Mouse (Mus musculus): ENCODE data around the gene Clec2i. TPM values are rescaled to one million over a fixed set of nuclear protein-coding genes. Genes with fewer than 3 reads are reported as not detected.

Clec2i gene
- polyA plus RNA-seq, 1 experiment from 2014 or later, result not detected

DNA sequence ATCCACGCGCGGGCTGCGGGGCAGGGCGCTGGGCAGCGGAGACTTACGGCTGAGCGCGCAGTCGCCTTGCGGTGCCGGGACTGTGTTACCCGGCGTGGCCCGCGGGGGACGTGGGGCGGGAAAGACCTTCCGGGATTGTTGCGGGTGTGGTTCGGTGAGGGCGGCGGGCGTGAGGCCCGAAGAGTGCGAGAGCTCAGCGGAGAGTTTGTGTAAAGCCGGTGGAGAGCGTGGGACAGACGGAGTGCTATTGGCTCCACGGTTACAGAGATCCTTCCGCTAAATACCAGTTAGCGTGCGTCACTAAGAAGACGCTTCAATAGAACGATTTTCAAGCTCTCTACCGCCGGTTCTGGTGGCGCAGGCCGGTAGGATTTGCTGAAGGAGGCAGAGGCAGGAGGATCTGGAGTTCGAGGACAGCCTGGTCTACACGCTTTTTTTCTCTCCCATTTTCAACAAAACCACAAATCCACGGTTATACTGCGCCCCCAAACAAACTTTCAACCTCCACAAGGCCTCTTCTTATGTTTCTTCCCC lies 44.4 kb upstream of the Clec2i start:
- DNase-seq, result peak; percentile 97

GRCm38 (mm10) chr6:128843479-128843992 lies 43.9 kb upstream of the Clec2i start:
- WGBS, result under 1% methylated on average over 22 of the region's 22 CpGs
- H3K9ac ChIP-seq (replicated peaks; ENCODE audit: low read length), result peak overlapping the region; percentile 65
- no peaks in the 10 kb centered on the region for H3K9me3 ChIP-seq (ENCODE audit: control insufficient read depth, low read length)
- H3K36me3 ChIP-seq (ENCODE audit: control insufficient read depth, insufficient read depth, low read length), result no peaks in the 10 kb centered on the region
- H3K27me3 ChIP-seq (ENCODE audit: control insufficient read depth, insufficient read depth, low read length), result no peaks in the 10 kb centered on the region
- peaks cover 13% of the 10 kb centered on the region; the same call in 1 of the 2 replicates for H3K4me1 ChIP-seq (ENCODE audit: control insufficient read depth, insufficient read depth, low read length)
- ATAC-seq (ENCODE audit: low FRiP score, low TSS enrichment) (peak; percentile 43), DNase-seq (peak; percentile 78)
- peak overlapping the region; percentile 89 for H3K27ac ChIP-seq (replicated peaks; ENCODE audit: low read depth, low read length)
- peak overlapping the region; percentile 68 for H3K4me3 ChIP-seq (replicated peaks; ENCODE audit: low read depth, low read length)
- H3K4me2 ChIP-seq (ENCODE audit: low read length), result peak overlapping the region; percentile 69

More for the DNA sequence above, 44.4 kb upstream of the Clec2i start:
- peak; percentile 83 for ATAC-seq (ENCODE audit: low FRiP score, low TSS enrichment)
- peak overlapping the region; percentile 89 for H3K27ac ChIP-seq (replicated peaks; ENCODE audit: low read depth, low read length)
- WGBS, result under 1% methylated on average over 44 of the region's 44 CpGs
- peak overlapping the region; percentile 69 for H3K4me2 ChIP-seq (ENCODE audit: low read length)
- H3K4me1 ChIP-seq (ENCODE audit: control insufficient read depth, insufficient read depth, low read length), result peaks cover 13% of the 10 kb centered on the region; the same call in 1 of the 2 replicates
- no peaks in the 10 kb centered on the region for H3K27me3 ChIP-seq (ENCODE audit: control insufficient read depth, insufficient read depth, low read length)
- H3K9me3 ChIP-seq (ENCODE audit: control insufficient read depth, low read length), result no peaks in the 10 kb centered on the region
- peak overlapping the region; percentile 68 for H3K4me3 ChIP-seq (replicated peaks; ENCODE audit: low read depth, low read length)
- peak overlapping the region; percentile 65 for H3K9ac ChIP-seq (replicated peaks; ENCODE audit: low read length)
- no peaks in the 10 kb centered on the region for H3K36me3 ChIP-seq (ENCODE audit: control insufficient read depth, insufficient read depth, low read length)

- WGBS, result 27% methylated on average over 8 of the region's 8 CpGs
- Histone ChIP-seq H3K27me3 (ENCODE audit: control insufficient read depth, insufficient read depth, low read length) (no peaks in the 10 kb centered on the region), H3K9ac (replicated peaks; ENCODE audit: low read length) (peak overlapping the region; percentile 65; the same call in 1 of the 2 replicates), H3K4me3 (replicated peaks; ENCODE audit: low read depth, low read length) (peak overlapping the region; percentile 68), H3K9me3 (ENCODE audit: control insufficient read depth, low read length) (no peaks in the 10 kb centered on the region), H3K4me2 (ENCODE audit: low read length) (peak overlapping the region; percentile 69), H3K4me1 (ENCODE audit: control insufficient read depth, insufficient read depth, low read length) (peaks cover 13% of the 10 kb centered on the region; the same call in 1 of the 2 replicates), H3K36me3 (ENCODE audit: control insufficient read depth, insufficient read depth, low read length) (no peaks in the 10 kb centered on the region), H3K27ac (replicated peaks; ENCODE audit: low read depth, low read length) (no peak overlapping the region)
- DNase-seq (no peak), ATAC-seq (ENCODE audit: low FRiP score, low TSS enrichment) (no peak)
Observed at GRCm38 (mm10) chr6:128844131-128844530, 43.3 kb upstream of the Clec2i start.

GRCm38 (mm10) chr6:128844586-128845080 lies 42.8 kb upstream of the Clec2i start:
- H3K4me2 ChIP-seq (ENCODE audit: low read length), result peak overlapping the region; percentile 69; the same call in 1 of the 2 replicates
- no peaks in the 10 kb centered on the region for H3K36me3 ChIP-seq (ENCODE audit: control insufficient read depth, insufficient read depth, low read length)
- no peak for ATAC-seq (ENCODE audit: low FRiP score, low TSS enrichment)
- peaks cover 13% of the 10 kb centered on the region; the same call in 1 of the 2 replicates for H3K4me1 ChIP-seq (ENCODE audit: control insufficient read depth, insufficient read depth, low read length)
- no peaks in the 10 kb centered on the region for H3K9me3 ChIP-seq (ENCODE audit: control insufficient read depth, low read length)
- 74% methylated on average over 5 of the region's 5 CpGs for WGBS
- no peak for DNase-seq
- peak overlapping the region; percentile 68; the same call in 1 of the 2 replicates for H3K4me3 ChIP-seq (replicated peaks; ENCODE audit: low read depth, low read length)
- H3K27me3 ChIP-seq (ENCODE audit: control insufficient read depth, insufficient read depth, low read length), result no peaks in the 10 kb centered on the region
- no peak overlapping the region for H3K9ac ChIP-seq (replicated peaks; ENCODE audit: low read length)
- no peak overlapping the region for H3K27ac ChIP-seq (replicated peaks; ENCODE audit: low read depth, low read length)

DNA sequence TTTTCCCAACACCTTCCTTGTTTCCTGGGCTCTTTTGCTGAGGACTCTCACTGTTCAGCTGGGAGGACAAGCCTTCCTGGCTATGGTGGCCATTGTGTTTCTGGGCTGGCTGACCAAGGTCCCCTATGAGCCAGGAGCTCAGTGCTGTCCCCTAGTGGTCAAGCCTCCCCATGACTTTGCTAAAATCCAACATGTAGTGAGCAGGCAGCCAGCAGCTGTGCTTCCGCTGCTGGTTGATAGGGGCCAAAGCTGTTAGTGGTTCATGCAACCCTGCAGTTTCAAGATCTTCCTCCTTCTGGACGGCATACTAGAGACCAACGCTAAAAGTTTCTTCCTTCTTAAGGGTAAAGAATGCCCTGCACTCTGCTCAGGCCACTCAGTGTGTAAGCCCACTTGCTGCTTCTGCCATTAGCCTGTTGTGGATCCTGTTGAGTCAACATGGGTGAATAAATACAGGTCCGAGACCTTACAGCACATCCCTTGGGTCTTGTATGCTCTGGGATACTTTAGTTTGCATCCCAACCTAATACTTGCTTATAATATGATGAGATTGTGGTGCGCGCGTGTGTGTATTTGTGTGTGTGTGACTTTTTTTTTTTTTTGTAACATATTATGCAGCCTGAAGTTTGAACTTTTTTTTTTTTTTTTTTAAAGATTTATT lies 41.9 kb upstream of the Clec2i start:
- no peaks in the 10 kb centered on the region for H3K36me3 ChIP-seq (ENCODE audit: control insufficient read depth, insufficient read depth, low read length)
- peak; percentile 90 for DNase-seq
- no peaks in the 10 kb centered on the region for H3K27me3 ChIP-seq (ENCODE audit: control insufficient read depth, insufficient read depth, low read length)
- H3K4me1 ChIP-seq (ENCODE audit: control insufficient read depth, insufficient read depth, low read length), result peaks cover 13% of the 10 kb centered on the region; the same call in 1 of the 2 replicates
- no peak overlapping the region for H3K9ac ChIP-seq (replicated peaks; ENCODE audit: low read length)
- no peak overlapping the region for H3K4me3 ChIP-seq (replicated peaks; ENCODE audit: low read depth, low read length)
- peak overlapping the region; percentile 19; the same call in 1 of the 2 replicates for H3K4me2 ChIP-seq (ENCODE audit: low read length)
- 30% methylated on average over 7 of the region's 7 CpGs for WGBS
- 0 out of 2 replicates have a peak overlapping the region, but pooled peaks have one; percentile 14 for H3K27ac ChIP-seq (replicated peaks; ENCODE audit: low read depth, low read length)
- no peak for ATAC-seq (ENCODE audit: low FRiP score, low TSS enrichment)
- no peaks in the 10 kb centered on the region for H3K9me3 ChIP-seq (ENCODE audit: control insufficient read depth, low read length)

DNA sequence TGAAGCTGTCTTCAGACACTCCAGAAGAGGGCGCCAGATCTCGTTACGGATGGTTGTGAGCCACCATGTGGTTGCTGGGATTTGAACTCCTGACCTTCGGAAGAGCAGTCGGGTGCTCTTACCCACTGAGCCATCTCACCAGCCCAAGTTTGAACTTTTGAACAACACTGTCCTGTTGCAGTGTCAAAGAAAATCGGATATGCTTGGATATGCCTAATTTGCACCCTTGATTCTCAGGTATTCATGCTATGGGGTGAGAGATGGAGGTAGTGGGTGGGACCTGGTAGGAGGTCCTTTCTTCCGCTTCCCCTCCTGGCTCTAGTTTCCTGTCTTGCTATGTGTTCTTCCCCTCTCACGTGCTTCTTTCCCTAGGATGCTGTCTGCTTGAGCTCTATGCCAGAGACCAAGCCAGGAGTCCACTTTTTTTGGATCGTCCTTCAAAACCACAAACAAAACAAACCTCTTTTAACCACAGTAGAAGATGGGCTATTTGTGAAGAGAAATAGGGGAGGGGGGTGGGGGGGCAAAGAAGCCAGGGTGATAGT lies 41.3 kb upstream of the Clec2i start:
- WGBS, result 71% methylated on average over 6 of the region's 9 CpGs
- Histone ChIP-seq H3K36me3 (ENCODE audit: control insufficient read depth, insufficient read depth, low read length) (no peaks in the 10 kb centered on the region), H3K9ac (replicated peaks; ENCODE audit: low read length) (no peak overlapping the region), H3K4me1 (ENCODE audit: control insufficient read depth, insufficient read depth, low read length) (peaks cover 13% of the 10 kb centered on the region; the same call in 1 of the 2 replicates), H3K9me3 (ENCODE audit: control insufficient read depth, low read length) (no peaks in the 10 kb centered on the region), H3K4me2 (ENCODE audit: low read length) (no peak overlapping the region), H3K27ac (replicated peaks; ENCODE audit: low read depth, low read length) (no peak overlapping the region), H3K4me3 (replicated peaks; ENCODE audit: low read depth, low read length) (no peak overlapping the region), H3K27me3 (ENCODE audit: control insufficient read depth, insufficient read depth, low read length) (no peaks in the 10 kb centered on the region)
- no peak for DNase-seq
- no peak for ATAC-seq (ENCODE audit: low FRiP score, low TSS enrichment)

GRCm38 (mm10) chr6:128847401-128847800 lies 40.0 kb upstream of the Clec2i start:
- H3K9ac ChIP-seq (replicated peaks; ENCODE audit: low read length), result no peak overlapping the region
- no peaks in the 10 kb centered on the region for H3K27me3 ChIP-seq (ENCODE audit: control insufficient read depth, insufficient read depth, low read length)
- no peak overlapping the region for H3K4me2 ChIP-seq (ENCODE audit: low read length)
- H3K4me3 ChIP-seq (replicated peaks; ENCODE audit: low read depth, low read length), result no peak overlapping the region
- peaks cover 5% of the 10 kb centered on the region; the same call in 1 of the 2 replicates for H3K4me1 ChIP-seq (ENCODE audit: control insufficient read depth, insufficient read depth, low read length)
- no peaks in the 10 kb centered on the region for H3K36me3 ChIP-seq (ENCODE audit: control insufficient read depth, insufficient read depth, low read length)
- DNase-seq (no peak), ATAC-seq (ENCODE audit: low FRiP score, low TSS enrichment) (no peak)
- no peaks in the 10 kb centered on the region for H3K9me3 ChIP-seq (ENCODE audit: control insufficient read depth, low read length)
- WGBS, result 92% methylated on average over 4 of the region's 4 CpGs
- H3K27ac ChIP-seq (replicated peaks; ENCODE audit: low read depth, low read length), result no peak overlapping the region

DNA sequence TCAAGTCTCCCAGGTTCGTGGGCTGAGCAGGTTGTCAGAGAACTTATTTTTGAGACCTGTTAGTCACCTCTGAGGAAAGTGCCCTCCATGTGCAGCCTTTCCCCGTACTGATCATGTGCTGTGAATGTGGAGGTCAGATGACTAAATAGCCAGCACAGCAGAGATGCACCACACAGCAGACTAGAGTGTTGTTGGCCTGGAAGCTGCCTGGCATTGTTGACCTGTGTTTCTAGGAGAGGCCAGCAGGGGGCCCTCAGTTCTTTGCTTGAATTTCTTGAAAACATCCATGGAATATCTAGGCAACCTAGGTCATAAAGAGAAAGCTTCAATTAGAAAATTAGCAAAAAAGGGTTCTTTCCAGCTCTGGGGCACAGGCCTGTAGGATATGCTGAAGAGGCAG lies 37.5 kb upstream of the Clec2i start:
- peak; percentile 85 for DNase-seq
- Histone ChIP-seq H3K9me3 (ENCODE audit: control insufficient read depth, low read length) (no peaks in the 10 kb centered on the region), H3K27me3 (ENCODE audit: control insufficient read depth, insufficient read depth, low read length) (no peaks in the 10 kb centered on the region), H3K4me1 (ENCODE audit: control insufficient read depth, insufficient read depth, low read length) (no peaks in the 10 kb centered on the region), H3K4me2 (ENCODE audit: low read length) (no peak overlapping the region), H3K4me3 (replicated peaks; ENCODE audit: low read depth, low read length) (no peak overlapping the region), H3K27ac (replicated peaks; ENCODE audit: low read depth, low read length) (no peak overlapping the region), H3K36me3 (ENCODE audit: control insufficient read depth, insufficient read depth, low read length) (no peaks in the 10 kb centered on the region), H3K9ac (replicated peaks; ENCODE audit: low read length) (no peak overlapping the region)
- 0 out of 2 replicates have a peak, but pooled peaks have one; percentile 39 for ATAC-seq (ENCODE audit: low FRiP score, low TSS enrichment)
- 60% methylated on average over 2 of the region's 2 CpGs for WGBS
